Mouse (Mus musculus): ENCODE measurements around the gene Simc1. TPM values are rescaled to one million over a fixed set of nuclear protein-coding genes. Genes with fewer than 3 reads are reported as not detected.

Gene Simc1
- polyA plus RNA-seq, 1 experiment from 2014 or later: 2.2 TPM

DNA sequence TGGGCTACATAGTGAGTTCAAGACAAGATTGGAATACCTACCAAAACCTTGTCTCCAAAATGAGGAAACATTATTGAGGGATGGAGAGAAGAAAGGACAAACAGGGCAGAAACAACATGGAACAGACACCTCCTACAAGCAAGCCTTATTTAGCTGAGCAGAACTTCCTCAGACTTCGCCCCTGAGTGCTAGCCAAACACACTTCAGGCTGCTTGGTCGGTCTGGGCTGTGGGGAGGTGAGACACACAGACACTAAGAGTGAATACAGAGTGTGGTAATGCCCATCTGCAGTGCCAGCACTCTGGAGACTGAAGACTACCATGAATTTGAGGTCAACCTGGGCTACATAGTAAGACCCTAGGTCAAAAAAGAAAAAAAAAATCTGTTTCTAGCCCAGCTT is 56.1 kb downstream of the Simc1 start:
- no peaks in the 10 kb centered on the region for H3K4me1 ChIP-seq (replicated peaks; ENCODE audit: control insufficient read depth, insufficient read depth, low read length)
- H3K27ac ChIP-seq (ENCODE audit: low read depth, low read length): no peak overlapping the region
- no peak overlapping the region for H3K4me2 ChIP-seq (replicated peaks; ENCODE audit: low read depth)
- no peaks in the 10 kb centered on the region for H3K27me3 ChIP-seq (replicated peaks; ENCODE audit: control insufficient read depth, insufficient read depth, low read length)
- H3K9me3 ChIP-seq (ENCODE audit: control insufficient read depth): no peaks in the 10 kb centered on the region
- ATAC-seq: no peak
- H3K4me3 ChIP-seq (ENCODE audit: low read depth, low read length): no peak overlapping the region
- WGBS: 86% methylated on average over 2 of the region's 2 CpGs
- H3K36me3 ChIP-seq (ENCODE audit: control insufficient read depth, insufficient read depth): peaks cover 63% of the 10 kb centered on the region
- no peak for TF ChIP-seq CTCF (IDR thresholded peaks at IDR 0.05; ENCODE audit: low read depth)
- H3K9ac ChIP-seq (ENCODE audit: low read depth, low read length): no peak overlapping the region

DNA sequence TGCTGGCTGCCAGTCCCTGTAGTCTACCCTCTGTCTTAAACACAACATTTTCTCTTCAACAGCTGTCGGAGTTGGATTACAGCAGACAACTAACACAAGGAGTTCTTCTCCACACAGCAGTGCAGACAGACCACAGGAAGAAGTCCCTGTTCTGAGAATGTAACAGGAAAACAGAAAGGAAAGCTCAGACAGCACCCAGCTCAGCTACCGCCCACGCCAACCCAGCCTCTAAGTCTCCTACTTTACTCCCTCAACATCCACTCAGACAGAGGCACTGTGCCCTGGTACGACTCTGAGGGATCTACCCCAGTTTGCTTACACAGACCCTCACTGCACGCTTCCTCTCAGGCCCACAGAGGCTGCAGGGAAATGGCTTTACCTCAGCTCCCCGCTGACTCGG is 57.0 kb downstream of the Simc1 start:
- TF ChIP-seq CTCF (IDR thresholded peaks at IDR 0.05; ENCODE audit: low read depth): no peak
- Histone ChIP-seq H3K27me3 (replicated peaks; ENCODE audit: control insufficient read depth, insufficient read depth, low read length) (no peaks in the 10 kb centered on the region), H3K4me1 (replicated peaks; ENCODE audit: control insufficient read depth, insufficient read depth, low read length) (no peaks in the 10 kb centered on the region), H3K9me3 (ENCODE audit: control insufficient read depth) (no peaks in the 10 kb centered on the region), H3K27ac (ENCODE audit: low read depth, low read length) (no peak overlapping the region), H3K9ac (ENCODE audit: low read depth, low read length) (no peak overlapping the region), H3K36me3 (ENCODE audit: control insufficient read depth, insufficient read depth) (peaks cover 61% of the 10 kb centered on the region), H3K4me2 (replicated peaks; ENCODE audit: low read depth) (no peak overlapping the region), H3K4me3 (ENCODE audit: low read depth, low read length) (no peak overlapping the region)
- ATAC-seq: no peak
- 91% methylated on average over 7 of the region's 7 CpGs for WGBS

DNA sequence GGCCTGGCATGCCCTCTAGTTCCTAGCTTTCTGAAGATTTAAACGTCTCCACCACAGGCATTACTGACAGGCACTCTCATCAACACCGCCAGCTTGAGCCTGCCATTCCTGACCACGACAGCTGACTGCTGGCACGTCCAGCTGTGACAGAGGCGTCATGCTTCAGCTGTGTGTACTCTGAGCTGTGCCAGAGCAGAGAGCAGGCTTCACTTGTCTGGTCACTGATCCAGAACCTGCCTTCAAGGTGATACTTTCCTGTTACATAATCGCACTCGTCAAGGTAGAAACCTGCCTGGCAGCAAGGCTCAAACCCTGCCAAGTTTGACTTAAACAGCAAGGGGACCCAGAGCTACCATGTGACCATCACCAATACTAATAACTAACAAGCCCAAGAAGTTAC is 59.0 kb downstream of the Simc1 start:
- whole genome bisulfite sequencing: 83% methylated on average over 7 of the region's 7 CpGs
- H3K27ac ChIP-seq (ENCODE audit: low read depth, low read length): no peak overlapping the region
- no peaks in the 10 kb centered on the region for H3K9me3 ChIP-seq (ENCODE audit: control insufficient read depth)
- peaks cover 42% of the 10 kb centered on the region for H3K36me3 ChIP-seq (ENCODE audit: control insufficient read depth, insufficient read depth)
- no peak for ATAC-seq
- H3K4me1 ChIP-seq (replicated peaks; ENCODE audit: control insufficient read depth, insufficient read depth, low read length): no peaks in the 10 kb centered on the region
- no peak for TF ChIP-seq CTCF (IDR thresholded peaks at IDR 0.05; ENCODE audit: low read depth)
- H3K9ac ChIP-seq (ENCODE audit: low read depth, low read length): no peak overlapping the region
- no peaks in the 10 kb centered on the region for H3K27me3 ChIP-seq (replicated peaks; ENCODE audit: control insufficient read depth, insufficient read depth, low read length)
- no peak overlapping the region for H3K4me2 ChIP-seq (replicated peaks; ENCODE audit: low read depth)
- no peak overlapping the region for H3K4me3 ChIP-seq (ENCODE audit: low read depth, low read length)

DNA sequence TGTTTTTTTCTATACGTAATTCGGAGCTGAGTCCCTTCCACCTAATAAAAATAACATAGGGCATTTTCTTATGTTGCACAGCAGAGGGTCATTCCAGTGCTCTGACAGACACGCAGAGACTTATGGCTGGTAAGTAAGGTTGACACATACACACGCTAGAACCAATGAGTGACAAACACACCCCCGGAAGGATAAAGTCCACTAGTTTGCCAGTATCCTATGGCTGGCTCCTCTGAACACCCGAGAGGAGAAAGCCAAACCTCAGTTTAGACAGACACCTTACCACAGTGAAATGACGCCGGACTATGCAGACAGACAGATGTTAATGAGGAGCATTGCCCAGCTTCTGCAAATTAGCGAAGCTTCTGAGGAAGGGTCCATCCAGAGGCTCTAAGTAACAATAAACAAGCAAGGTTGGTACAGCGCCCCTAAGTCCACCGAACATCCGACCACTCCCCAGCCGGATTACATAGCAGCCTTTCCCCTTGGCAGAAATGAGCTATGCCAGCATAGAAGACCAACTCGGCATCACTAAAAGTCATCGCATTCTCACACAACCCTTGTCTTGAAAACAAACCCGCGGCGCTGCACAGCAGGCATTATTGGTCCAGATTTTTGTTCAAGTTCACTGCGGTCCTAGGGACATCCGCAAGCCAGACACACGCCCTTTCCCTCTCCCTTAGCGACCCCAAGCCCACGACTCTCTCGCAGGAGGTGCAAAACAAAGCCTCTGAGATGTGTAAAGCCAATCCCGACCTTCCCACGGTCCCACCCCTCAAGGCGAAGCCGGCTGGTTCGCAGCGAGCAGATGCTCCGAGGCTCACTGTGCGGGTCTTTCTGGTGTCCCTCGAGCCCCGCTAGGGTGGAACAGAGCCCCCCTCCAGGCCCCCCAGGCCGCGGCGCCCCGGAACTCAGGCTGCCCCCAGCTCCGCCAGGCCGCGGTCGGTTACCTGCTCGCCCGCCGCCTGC is 60.9 kb downstream of the Simc1 start:
- Histone ChIP-seq H3K9me3 (ENCODE audit: control insufficient read depth) (no peaks in the 10 kb centered on the region), H3K27ac (ENCODE audit: low read depth, low read length) (peak overlapping the region; percentile 76), H3K36me3 (ENCODE audit: control insufficient read depth, insufficient read depth) (peaks cover 24% of the 10 kb centered on the region), H3K4me2 (replicated peaks; ENCODE audit: low read depth) (peak overlapping the region; percentile 80), H3K4me1 (replicated peaks; ENCODE audit: control insufficient read depth, insufficient read depth, low read length) (no peaks in the 10 kb centered on the region), H3K27me3 (replicated peaks; ENCODE audit: control insufficient read depth, insufficient read depth, low read length) (no peaks in the 10 kb centered on the region), H3K4me3 (ENCODE audit: low read depth, low read length) (peak overlapping the region; percentile 76), H3K9ac (ENCODE audit: low read depth, low read length) (peak overlapping the region; percentile 90)
- peak; percentile 62 for ATAC-seq
- TF ChIP-seq CTCF (IDR thresholded peaks at IDR 0.05; ENCODE audit: low read depth): no peak
- whole genome bisulfite sequencing: 6% methylated on average over 45 of the region's 45 CpGs

DNA sequence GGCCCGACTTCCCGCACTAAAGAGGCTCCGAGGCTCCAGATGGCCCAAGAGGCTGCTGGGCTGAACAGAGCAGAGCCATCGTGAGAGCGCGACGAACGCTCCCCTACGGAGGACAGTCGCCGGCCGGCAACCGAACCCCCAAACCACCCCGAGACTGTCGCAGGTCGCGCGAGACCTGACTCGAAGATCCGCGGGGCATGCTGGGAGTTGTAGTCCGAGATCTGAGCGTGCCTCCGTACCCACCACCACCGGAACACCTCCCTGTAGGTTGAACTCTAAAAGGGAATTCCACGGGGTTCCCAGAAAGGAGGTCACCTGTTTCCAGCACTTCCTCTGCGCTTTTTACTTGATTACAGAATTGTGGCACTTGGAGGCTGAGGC is 61.6 kb downstream of the Simc1 start, which contains the start of gene 4833439L19Rik:
4833439L19Rik (minus strand) TSS at position 235 of the 381 bp plus-strand sequence.
- Histone ChIP-seq H3K27me3 (replicated peaks; ENCODE audit: control insufficient read depth, insufficient read depth, low read length) (no peaks in the 10 kb centered on the region), H3K36me3 (ENCODE audit: control insufficient read depth, insufficient read depth) (peaks cover 17% of the 10 kb centered on the region), H3K4me2 (replicated peaks; ENCODE audit: low read depth) (peak within 1 kb of the TSS; percentile 80), H3K9me3 (ENCODE audit: control insufficient read depth) (no peaks in the 10 kb centered on the region), H3K27ac (ENCODE audit: low read depth, low read length) (peak within 1 kb of the TSS; percentile 76), H3K4me1 (replicated peaks; ENCODE audit: control insufficient read depth, insufficient read depth, low read length) (no peaks in the 10 kb centered on the region), H3K4me3 (ENCODE audit: low read depth, low read length) (peak within 1 kb of the TSS; percentile 76), H3K9ac (ENCODE audit: low read depth, low read length) (peak within 1 kb of the TSS; percentile 90)
- no peak for TF ChIP-seq CTCF (IDR thresholded peaks at IDR 0.05; ENCODE audit: low read depth)
- ATAC-seq: peak; percentile 90
- under 1% methylated on average over 27 of the region's 27 CpGs for WGBS

DNA sequence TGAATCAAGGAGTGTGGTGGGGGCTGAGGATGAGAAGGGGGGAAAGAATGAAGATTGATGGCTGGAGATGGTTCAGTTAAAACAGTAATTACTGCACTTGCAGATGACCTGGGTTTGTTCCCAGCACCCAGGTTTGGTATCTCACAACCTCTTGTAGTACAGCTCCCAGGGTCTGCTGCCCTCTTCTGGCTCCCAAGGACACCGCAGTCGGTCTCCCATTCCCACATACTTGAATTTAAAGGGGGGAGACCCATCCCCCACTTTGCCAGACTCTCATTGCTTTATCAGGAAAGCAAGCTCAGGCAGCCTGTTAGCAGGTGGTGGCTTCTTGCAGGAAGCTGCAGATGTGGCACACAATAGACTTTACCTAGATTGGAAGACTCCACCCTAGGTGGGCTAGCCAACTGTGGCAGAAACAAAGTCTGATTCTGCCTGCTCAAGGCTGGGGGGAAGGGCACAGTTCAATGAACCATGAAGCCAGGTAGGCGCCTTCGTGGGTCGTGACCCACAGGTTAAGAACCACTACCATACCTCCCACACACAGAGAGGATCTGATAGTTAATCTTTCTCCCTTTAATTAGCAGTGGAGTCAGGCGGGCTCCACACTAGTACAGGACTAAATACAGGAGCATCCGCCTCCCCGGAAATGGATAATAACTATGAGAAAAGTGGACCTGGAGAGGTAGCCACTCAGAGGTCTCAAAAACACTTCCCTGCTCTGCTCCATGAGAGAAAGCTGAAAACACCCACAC is 62.2 kb downstream of the Simc1 start:
- ATAC-seq: peak; percentile 41
- TF ChIP-seq CTCF (IDR thresholded peaks at IDR 0.05; ENCODE audit: low read depth): peak; percentile 75
- Histone ChIP-seq H3K4me3 (ENCODE audit: low read depth, low read length) (peak overlapping the region; percentile 76), H3K27ac (ENCODE audit: low read depth, low read length) (peak overlapping the region; percentile 76), H3K4me1 (replicated peaks; ENCODE audit: control insufficient read depth, insufficient read depth, low read length) (no peaks in the 10 kb centered on the region), H3K36me3 (ENCODE audit: control insufficient read depth, insufficient read depth) (peaks cover 12% of the 10 kb centered on the region), H3K9ac (ENCODE audit: low read depth, low read length) (no peak overlapping the region), H3K4me2 (replicated peaks; ENCODE audit: low read depth) (peak overlapping the region; percentile 80), H3K27me3 (replicated peaks; ENCODE audit: control insufficient read depth, insufficient read depth, low read length) (no peaks in the 10 kb centered on the region), H3K9me3 (ENCODE audit: control insufficient read depth) (no peaks in the 10 kb centered on the region)
- WGBS: 40% methylated on average over 8 of the region's 8 CpGs
